Mouse (Mus musculus) ES-E14 (cell line): ENCODE measurements around the gene Ctnnd2.

ENCODE experiments used
- CHD2 ChIP-seq: IDR thresholded peaks from 2 replicates; pipeline ENCODE4 v1.6.1; 2014; ENCODE audit warnings: mild to moderate bottlenecking, low read depth, low read length, inconsistent platforms
- HCFC1 ChIP-seq: IDR thresholded peaks from 2 replicates; pipeline ENCODE4 v1.6.1; 2012; ENCODE audit warnings: low read length, inconsistent platforms, borderline replicate concordance; ENCODE audit not compliant: insufficient read depth
- ZC3H11A ChIP-seq: IDR thresholded peaks from 2 replicates; pipeline ENCODE4 v1.6.1; 2012; ENCODE audit warnings: low read depth, mild to moderate bottlenecking, inconsistent platforms, low read length, borderline replicate concordance
- ZNF384 ChIP-seq: IDR thresholded peaks from 2 replicates; pipeline ENCODE4 v1.6.1; 2012; ENCODE audit warnings: low read depth, low read length, inconsistent platforms

- TF ChIP-seq HCFC1 (no peak), ZC3H11A (no peak), ZNF384 (no peak), CHD2 (no peak)
These were observed 553.7 kb downstream of the Ctnnd2 start for GRCm38 (mm10) chr15:30726066-30726465.
